Mouse (Mus musculus) hindbrain, postnatal 0 days (tissue): ENCODE measurements around the gene Ptpn1. TPM values are rescaled to one million over a fixed set of nuclear protein-coding genes. Genes with fewer than 3 reads are reported as not detected.
A peak's percentile ranks its signal among the peaks of the same experiment; 100 is the strongest.

Source experiments
- ATAC-seq: fragments of 200-750 bp; cut with Nextera tagmentation; 2 replicates; pipeline ENCODE4 v1.8.0; 2017; ENCODE audit warnings: mild to moderate bottlenecking, moderate TSS enrichment, moderate library complexity
- DNase-seq: peaks from one replicate; pipeline ENCODE4 v3.0.0-alpha.2; 2015; ENCODE audit warnings: low spot score
- H3K27ac ChIP-seq: fragments of 300-500 bp; sonication (generic); 2 replicates; pipeline ENCODE4 v1.5.1; 2014; ENCODE audit warnings: mild to moderate bottlenecking
- H3K27me3 ChIP-seq: fragments of 300-500 bp; sonication (generic); 2 replicates; pipeline ENCODE4 v1.6.1; 2014; ENCODE audit warnings: low read length, mixed read lengths; ENCODE audit not compliant: insufficient read depth
- H3K36me3 ChIP-seq: fragments of 300-500 bp; sonication (generic); 2 replicates; pipeline ENCODE4 v1.6.1; 2014; ENCODE audit warnings: low read length, mixed read lengths; ENCODE audit not compliant: insufficient read depth
- H3K4me1 ChIP-seq: fragments of 300-500 bp; sonication (generic); 2 replicates; pipeline ENCODE4 v1.6.1; 2014; ENCODE audit warnings: antibody characterized with exemption, low read length, mixed read lengths; ENCODE audit not compliant: insufficient read depth
- H3K4me2 ChIP-seq: fragments of 300-500 bp; sonication (generic); 2 replicates; pipeline ENCODE4 v1.6.1; 2014; ENCODE audit warnings: low read depth, mild to moderate bottlenecking, low read length, moderate library complexity, mixed read lengths
- H3K4me3 ChIP-seq: fragments of 300-500 bp; sonication (generic); 2 replicates; pipeline ENCODE4 v1.5.1; 2014; ENCODE audit warnings: low read length
- H3K9ac ChIP-seq: fragments of 300-500 bp; sonication (generic); replicated peaks from 2 replicates; pipeline ENCODE4 v1.6.1; 2014; ENCODE audit warnings: mild to moderate bottlenecking, low read length, moderate library complexity, mixed read lengths
- H3K9me3 ChIP-seq: fragments of 300-500 bp; sonication (generic); 2 replicates; pipeline ENCODE4 v1.6.1; 2016; ENCODE audit warnings: low read length, mixed read lengths
- CTCF ChIP-seq: IDR thresholded peaks from 2 replicates; pipeline ENCODE4 v1.5.1; 2016; ENCODE audit warnings: antibody characterized with exemption, control low read depth, low read depth
- WGBS: fragments of 180-500 bp; shearing (Covaris S2); extraction: QIAGEN DNeasy Blood & Tissue Kit; methylation state at CpG from one replicate; pipeline ENCODE4 v1.1.7; 2014; 5-methylcytosine and 5-hydroxymethylcytosine counted together
- polyA plus RNA-seq: library from polyadenylated mRNA; unstranded; fragments of >200 nt; fragmentation: Nextera tagmentation; extraction: Ambion mirVana; gene quantifications from 2 replicates; pipeline ENCODE4 v1.2.1, GENCODE M21; 2015
- total RNA-seq: library from RNA; depleted of rRNA; stranded (reverse); fragments of >200 nt; gene quantifications from 2 replicates; pipeline ENCODE4 v1.2.3, GENCODE M21; 2014

Gene Ptpn1
- total and polyA plus RNA-seq, 2 experiments from 2014 or later = 39.2 to 60.1 TPM

DNA sequence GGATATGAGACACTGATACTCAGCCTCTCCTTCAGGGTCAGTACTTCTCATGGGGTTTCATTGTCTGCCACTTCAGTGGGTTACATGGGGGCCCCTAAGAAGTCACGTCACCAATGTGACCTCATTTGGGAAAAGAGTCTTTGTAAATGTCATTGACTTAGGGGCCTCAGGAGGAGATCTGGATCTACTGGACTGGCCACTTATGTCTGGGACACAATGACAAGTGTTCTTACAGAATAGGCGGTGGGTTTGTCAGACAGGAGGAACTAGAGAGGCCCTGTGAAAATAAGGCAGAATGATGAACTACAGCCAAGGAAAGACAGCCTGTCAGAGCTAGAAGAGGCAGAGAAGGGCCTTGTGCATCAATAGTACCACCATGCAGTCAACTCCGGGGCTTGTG, 2.9 kb upstream of the Ptpn1 start:
- no peaks in the 10 kb centered on the region for H3K36me3 ChIP-seq
- no peaks in the 10 kb centered on the region for H3K9me3 ChIP-seq
- H3K4me3 ChIP-seq = no peak overlapping the region
- H3K4me1 ChIP-seq = peaks cover 7% of the 10 kb centered on the region
- H3K4me2 ChIP-seq = no peak overlapping the region
- no peak overlapping the region for H3K27ac ChIP-seq
- TF ChIP-seq CTCF = no peak
- ATAC-seq (no peak), DNase-seq (no peak)
- H3K9ac ChIP-seq = no peak overlapping the region
- H3K27me3 ChIP-seq = no peaks in the 10 kb centered on the region
- WGBS = 76% methylated on average over 3 of the region's 3 CpGs

DNA sequence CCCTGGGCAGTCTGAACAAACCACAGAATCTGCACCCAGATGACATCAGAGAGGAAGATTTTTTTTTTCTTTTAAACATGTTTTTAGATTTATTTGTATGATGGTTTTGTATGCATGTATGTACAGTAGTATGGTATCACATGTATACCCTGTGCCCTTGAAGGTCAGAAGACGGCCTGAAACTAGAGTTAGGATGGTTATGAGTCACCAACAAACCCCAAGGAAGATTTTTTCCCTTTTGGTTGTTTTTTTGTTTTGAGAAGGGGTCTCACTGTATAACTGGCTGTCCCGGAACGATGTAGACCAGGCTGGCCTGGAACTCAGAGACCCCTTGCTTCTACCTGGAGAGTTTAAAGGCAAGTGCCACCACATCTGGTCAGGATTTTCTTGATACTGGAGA, 882 bp upstream of the Ptpn1 start:
- Histone ChIP-seq H3K9me3 (no peaks in the 10 kb centered on the region), H3K36me3 (no peaks in the 10 kb centered on the region), H3K4me3 (no peak overlapping the region), H3K4me2 (no peak overlapping the region), H3K27me3 (no peaks in the 10 kb centered on the region), H3K4me1 (peaks cover 16% of the 10 kb centered on the region), H3K27ac (no peak overlapping the region), H3K9ac (0 out of 2 replicates have a peak overlapping the region, but pooled peaks have one; percentile 91)
- 94% methylated on average over 3 of the region's 3 CpGs for WGBS
- ATAC-seq = no peak
- TF ChIP-seq CTCF = no peak
- no peak for DNase-seq

DNA sequence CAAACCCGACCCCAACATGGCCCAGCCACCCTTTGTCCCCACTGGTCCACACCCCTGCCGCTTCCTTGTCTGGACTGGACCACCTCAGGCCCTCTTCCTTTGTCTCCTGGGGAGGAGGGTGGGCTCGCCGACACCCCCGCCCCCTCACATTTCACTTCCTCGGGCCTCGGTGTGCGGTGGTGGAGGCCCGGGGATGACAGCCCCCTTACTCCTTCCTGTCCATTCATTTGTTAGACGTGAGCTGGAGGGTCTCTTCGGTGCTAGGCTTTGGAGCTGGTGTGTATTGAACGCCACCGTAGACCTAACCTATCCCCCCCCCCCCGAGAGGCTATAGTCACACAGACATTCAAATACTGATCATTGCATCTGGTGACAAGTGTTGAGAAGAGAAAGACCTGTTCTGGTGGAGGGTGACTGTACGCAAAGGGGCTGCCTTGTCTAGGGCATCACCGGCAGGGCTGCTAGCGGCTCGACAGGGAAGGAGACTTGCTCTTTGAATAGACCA, 922 bp downstream of the Ptpn1 start:
- no peaks in the 10 kb centered on the region for H3K9me3 ChIP-seq
- no peak; the same call in none of the 2 replicates for ATAC-seq
- H3K4me1 ChIP-seq = peaks cover 16% of the 10 kb centered on the region
- TF ChIP-seq CTCF = no peak
- no peaks in the 10 kb centered on the region for H3K36me3 ChIP-seq
- peak; percentile 31 for DNase-seq
- peak overlapping the region; percentile 86 for H3K4me2 ChIP-seq
- 0% methylated on average over 18 of the region's 18 CpGs for WGBS
- H3K27me3 ChIP-seq = no peaks in the 10 kb centered on the region
- H3K9ac ChIP-seq = peak overlapping the region; percentile 91
- H3K4me3 ChIP-seq = peak overlapping the region; percentile 92
- peak overlapping the region; percentile 82 for H3K27ac ChIP-seq

DNA sequence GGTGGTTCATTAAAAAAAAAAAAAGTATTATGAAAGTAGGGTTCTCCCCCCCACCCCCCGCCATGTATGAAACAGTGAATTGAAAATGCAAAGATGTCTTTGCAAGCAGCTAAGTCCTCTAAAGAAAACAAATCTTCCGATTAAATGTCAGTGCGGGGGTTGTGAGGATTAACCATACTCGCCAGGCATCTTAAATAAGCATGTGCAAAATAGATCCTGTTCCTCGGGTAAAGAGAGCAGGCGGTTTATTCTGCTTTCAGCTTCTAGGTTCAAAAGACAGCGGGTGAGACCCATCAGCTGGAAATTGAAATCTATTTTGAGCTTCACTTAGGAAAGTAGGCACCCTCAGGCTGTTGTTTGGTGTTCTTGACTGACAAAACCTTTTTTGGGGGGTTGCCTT, 1.5 kb downstream of the Ptpn1 start:
- Histone ChIP-seq H3K9ac (peak overlapping the region; percentile 91), H3K9me3 (no peaks in the 10 kb centered on the region), H3K36me3 (no peaks in the 10 kb centered on the region), H3K27ac (peak overlapping the region; percentile 82; the same call in 1 of the 2 replicates), H3K4me2 (peak overlapping the region; percentile 86), H3K4me1 (peaks cover 16% of the 10 kb centered on the region), H3K4me3 (peak overlapping the region; percentile 92), H3K27me3 (no peaks in the 10 kb centered on the region)
- TF ChIP-seq CTCF = no peak
- DNase-seq = no peak
- ATAC-seq = no peak
- WGBS = 25% methylated on average over 7 of the region's 7 CpGs

DNA sequence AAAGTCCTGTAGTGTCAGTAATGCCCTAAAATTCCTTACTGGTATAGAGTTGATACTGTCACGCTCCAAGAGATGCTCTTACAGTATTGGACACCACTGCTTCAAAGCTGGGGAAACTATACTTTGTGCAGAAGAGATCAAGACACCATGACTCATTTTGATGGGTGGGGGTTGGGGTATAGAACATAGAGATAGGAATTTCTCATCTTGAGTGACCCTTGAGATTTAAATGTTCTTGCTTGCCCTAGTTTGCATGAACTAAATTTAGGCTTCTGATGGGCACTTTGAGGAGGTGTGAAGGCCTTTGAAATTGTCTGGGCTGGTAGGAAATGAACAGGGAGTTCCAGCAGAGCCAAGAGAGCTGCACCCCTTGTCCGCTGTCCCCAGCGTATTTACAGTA, 4.1 kb downstream of the Ptpn1 start:
- no peak overlapping the region for H3K4me2 ChIP-seq
- H3K4me3 ChIP-seq = no peak overlapping the region
- H3K4me1 ChIP-seq = peaks cover 20% of the 10 kb centered on the region
- no peaks in the 10 kb centered on the region for H3K27me3 ChIP-seq
- ATAC-seq (no peak), DNase-seq (no peak)
- no peak overlapping the region for H3K27ac ChIP-seq
- TF ChIP-seq CTCF = no peak
- no peaks in the 10 kb centered on the region for H3K9me3 ChIP-seq
- no peak overlapping the region for H3K9ac ChIP-seq
- H3K36me3 ChIP-seq = no peaks in the 10 kb centered on the region
- WGBS = 82% methylated on average over 3 of the region's 3 CpGs

DNA sequence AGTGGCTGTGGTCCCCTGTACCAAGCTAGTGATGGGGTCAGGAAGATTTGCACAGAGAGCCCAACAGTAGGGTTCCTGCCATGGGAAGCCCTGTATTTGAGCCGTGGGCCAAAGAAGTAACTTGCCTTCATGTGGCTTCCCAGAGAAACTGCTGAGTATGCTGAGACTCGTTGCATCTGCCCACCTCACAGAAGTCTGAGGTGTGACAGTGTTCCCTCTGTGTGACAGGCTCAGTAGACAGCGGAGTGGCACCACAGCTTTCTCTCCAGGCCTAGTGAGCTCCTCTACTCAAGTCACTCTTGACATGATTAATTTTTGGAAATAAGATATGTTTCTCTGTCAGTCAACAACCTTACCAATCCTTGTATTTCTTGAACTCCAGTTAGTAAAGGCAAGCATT, 6.9 kb downstream of the Ptpn1 start:
- Histone ChIP-seq H3K9ac (no peak overlapping the region), H3K27me3 (no peaks in the 10 kb centered on the region), H3K4me2 (no peak overlapping the region), H3K4me1 (peaks cover 44% of the 10 kb centered on the region), H3K4me3 (no peak overlapping the region), H3K27ac (no peak overlapping the region), H3K36me3 (no peaks in the 10 kb centered on the region), H3K9me3 (no peaks in the 10 kb centered on the region)
- DNase-seq (no peak), ATAC-seq (no peak)
- TF ChIP-seq CTCF = no peak
- 87% methylated on average over 3 of the region's 3 CpGs for WGBS

DNA sequence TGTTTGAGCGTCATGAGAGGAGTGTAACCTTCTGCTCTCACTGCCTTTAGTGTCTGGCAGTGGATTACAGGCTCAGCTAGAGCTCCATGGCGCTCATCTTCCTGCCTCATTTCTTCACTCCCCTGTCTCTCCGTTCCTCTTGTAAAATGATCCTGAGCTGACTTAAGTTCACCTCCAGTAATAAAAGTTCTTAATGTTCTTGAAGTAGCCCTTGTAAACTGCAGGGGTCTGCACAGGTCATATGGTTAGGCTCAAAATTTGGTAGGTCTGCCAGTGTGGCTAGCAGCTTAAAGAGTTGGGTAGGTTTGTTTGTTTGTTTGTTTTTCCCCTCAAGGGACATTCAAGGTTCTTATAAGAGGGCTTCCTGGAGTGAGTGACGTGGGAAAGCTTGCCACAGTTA, 7.3 kb downstream of the Ptpn1 start:
- Histone ChIP-seq H3K4me1 (peaks cover 44% of the 10 kb centered on the region), H3K27me3 (no peaks in the 10 kb centered on the region)

More for the DNA sequence above, 7.3 kb downstream of the Ptpn1 start:
- TF ChIP-seq CTCF = no peak
- H3K36me3 ChIP-seq = no peaks in the 10 kb centered on the region
- ATAC-seq (no peak), DNase-seq (no peak)
- no peak overlapping the region for H3K4me3 ChIP-seq
- no peak overlapping the region for H3K4me2 ChIP-seq
- no peak overlapping the region for H3K27ac ChIP-seq
- H3K9me3 ChIP-seq = no peaks in the 10 kb centered on the region
- H3K9ac ChIP-seq = no peak overlapping the region
- WGBS = 70% methylated on average over 4 of the region's 4 CpGs
